Mouse (Mus musculus) c-Kit-positive CD71-positive TER-119-positive erythroid progenitor cells, embryonic 14.5 days (primary cell): ENCODE results near the gene Mmp13.
"Not testable (repeated sequence)": the region's sequence is repeated elsewhere in the genome, so short reads cannot be mapped to it uniquely, and the experiment has no call there.

Experiments
- DNase-seq: peaks from one replicate; pipeline ENCODE4 v3.0.0-alpha.2; 2013; ENCODE audit warnings: low spot score

Mmp13 gene

GRCm38 (mm10) chr9:7272214-7272613 is at the start of gene Mmp13:
Gene Mmp13 (plus strand): TSS chr9:7272514.
- no peak for DNase-seq

- no peak for DNase-seq
Measured at GRCm38 (mm10) chr9:7238619-7239018, 33.7 kb upstream of the Mmp13 start.

GRCm38 (mm10) chr9:7239967-7240366 is 32.3 kb upstream of the Mmp13 start:
- no peak for DNase-seq

- no peak for DNase-seq
Measured at GRCm38 (mm10) chr9:7252797-7253654, 19.3 kb upstream of the Mmp13 start.

- no peak for DNase-seq
Measured at GRCm38 (mm10) chr9:7261667-7262066, 10.6 kb upstream of the Mmp13 start.

DNA sequence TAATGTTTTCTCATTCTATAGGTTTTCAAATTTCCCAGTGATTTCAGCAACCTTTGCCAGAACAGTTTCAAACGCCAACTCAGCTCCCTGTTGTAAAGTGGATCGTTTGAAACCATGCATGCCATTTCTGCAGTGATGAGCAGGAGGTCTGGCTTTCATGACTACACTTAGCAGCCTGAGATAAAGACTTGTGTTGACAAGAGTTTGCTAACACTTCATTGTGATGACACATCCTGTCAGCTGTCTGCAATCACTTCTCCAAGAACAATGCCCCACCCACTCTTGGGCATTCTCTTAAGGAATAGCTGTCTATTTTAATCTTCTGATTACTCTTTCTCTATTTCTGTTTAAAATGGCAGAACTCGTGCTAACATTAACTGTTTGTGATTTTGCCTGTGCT is 2.2 kb upstream of the Mmp13 start:
- DNase-seq = no peak

DNA sequence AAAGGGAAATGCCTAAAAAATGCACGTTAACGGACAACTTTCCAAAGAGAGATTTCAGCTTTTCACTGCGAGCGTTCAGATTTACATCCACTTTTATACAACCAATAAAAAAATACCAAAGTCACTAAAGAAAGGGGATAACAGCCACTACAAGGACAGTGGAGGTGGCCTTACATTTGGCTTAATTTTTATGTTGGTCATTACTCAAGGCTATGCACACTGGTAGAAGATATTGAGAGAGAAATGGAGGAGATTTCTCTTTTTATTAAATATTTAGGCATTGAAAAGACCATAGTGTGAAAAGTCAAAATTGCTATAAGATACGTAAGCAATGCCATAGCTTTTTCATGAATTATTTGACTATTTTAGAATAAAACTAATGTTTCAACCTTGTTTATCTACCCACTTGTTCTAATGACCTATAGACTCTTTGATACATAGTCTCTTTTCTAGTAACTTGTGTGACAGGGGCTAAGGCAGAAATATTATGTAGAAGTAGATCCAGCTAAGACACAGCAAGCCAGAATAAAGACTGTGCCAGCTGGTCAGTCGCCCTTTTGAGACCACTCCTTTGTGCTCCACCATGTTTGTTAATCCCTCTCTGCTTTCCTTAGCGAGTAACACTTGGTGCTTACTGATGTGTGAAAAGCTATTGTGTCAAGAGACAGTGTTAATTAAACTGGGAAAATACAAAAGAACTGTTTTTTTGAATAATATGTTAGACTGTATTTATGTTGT is 10.4 kb downstream of the Mmp13 start:
- DNase-seq = no peak

GRCm38 (mm10) chr9:7283303-7283684 is 11.0 kb downstream of the Mmp13 start:
- DNase-seq = not testable (repeated sequence)

DNA sequence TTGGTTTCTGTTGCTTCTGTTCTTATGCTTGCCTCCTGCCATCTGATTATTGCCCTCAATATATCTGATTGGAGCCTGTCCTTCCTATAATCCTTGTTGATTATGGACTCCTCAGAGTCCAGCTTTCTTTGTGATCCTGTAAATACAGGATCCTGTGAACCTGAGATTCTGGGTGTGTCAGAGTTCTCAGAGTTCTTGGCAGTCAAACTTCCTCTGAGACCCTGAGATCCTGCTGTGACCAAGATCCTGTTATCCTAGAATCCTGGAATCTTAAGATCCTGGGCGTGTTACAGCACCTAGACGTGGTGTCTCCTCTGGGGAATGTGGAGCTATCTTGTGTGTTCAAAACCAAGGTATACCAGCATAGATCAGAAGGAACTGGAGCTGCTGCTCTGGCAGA is 17.2 kb downstream of the Mmp13 start:
- DNase-seq = no peak

DNA sequence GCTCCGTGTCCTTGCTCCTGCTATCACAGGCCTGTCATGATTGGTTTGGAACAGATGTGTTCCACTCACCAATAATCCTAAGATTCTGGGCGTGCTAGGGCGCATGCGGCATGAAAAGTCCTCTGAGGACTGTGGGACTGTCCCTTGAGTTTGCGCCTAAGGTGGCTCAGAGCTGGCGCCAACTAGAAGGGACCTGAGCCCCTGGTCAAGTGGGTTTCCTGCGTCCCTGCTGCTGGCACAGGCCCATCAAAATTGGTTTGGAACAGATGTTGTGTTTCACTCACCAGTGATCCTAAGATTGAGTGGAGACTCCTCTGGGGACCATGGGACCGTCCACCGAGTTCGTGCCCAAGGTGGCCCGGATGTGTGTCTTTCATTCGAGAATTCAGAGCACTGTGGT is 17.6 kb downstream of the Mmp13 start:
- no peak for DNase-seq

- no peak for DNase-seq
Measured at GRCm38 (mm10) chr9:7292132-7292531, 19.8 kb downstream of the Mmp13 start.

- no peak for DNase-seq
Measured at GRCm38 (mm10) chr9:7331847-7332246, 59.5 kb downstream of the Mmp13 start.
